Mouse (Mus musculus): ENCODE measurements around the gene Rnf207.
A peak's percentile ranks its signal among the peaks of the same experiment; 100 is the strongest.

Gene Rnf207

DNA sequence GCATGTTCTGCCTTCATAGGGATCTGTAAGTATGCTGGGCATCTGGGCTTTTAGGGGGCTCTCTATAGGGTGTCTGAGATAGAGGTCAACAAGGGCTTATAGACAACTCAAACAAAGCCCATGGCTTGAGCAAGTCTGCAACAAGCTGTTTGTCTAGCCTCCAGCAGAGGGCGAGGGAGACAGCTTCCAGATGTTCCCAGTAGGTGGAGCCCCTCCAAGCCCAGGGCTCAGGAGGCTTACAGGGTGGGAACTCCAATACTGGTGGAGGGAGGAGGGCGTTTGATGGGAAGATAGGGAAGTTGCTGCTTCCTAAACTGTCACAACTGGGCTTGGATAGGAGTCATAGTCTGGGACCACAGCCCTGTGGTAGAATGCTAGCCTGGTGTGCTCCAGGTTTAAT is 14.2 kb upstream of the Rnf207 start:
- peak; percentile 50 to 68 for DNase-seq (ENCODE audit: low spot score in 2 of 2)

GRCm38 (mm10) chr4:152328691-152329090 is 9.9 kb upstream of the Rnf207 start:
- no peak for DNase-seq (ENCODE audit: low spot score in 2 of 2)

- DNase-seq (ENCODE audit: low spot score in 2 of 2): no peak
Observed at GRCm38 (mm10) chr4:152326543-152326942, 7.8 kb upstream of the Rnf207 start.

DNA sequence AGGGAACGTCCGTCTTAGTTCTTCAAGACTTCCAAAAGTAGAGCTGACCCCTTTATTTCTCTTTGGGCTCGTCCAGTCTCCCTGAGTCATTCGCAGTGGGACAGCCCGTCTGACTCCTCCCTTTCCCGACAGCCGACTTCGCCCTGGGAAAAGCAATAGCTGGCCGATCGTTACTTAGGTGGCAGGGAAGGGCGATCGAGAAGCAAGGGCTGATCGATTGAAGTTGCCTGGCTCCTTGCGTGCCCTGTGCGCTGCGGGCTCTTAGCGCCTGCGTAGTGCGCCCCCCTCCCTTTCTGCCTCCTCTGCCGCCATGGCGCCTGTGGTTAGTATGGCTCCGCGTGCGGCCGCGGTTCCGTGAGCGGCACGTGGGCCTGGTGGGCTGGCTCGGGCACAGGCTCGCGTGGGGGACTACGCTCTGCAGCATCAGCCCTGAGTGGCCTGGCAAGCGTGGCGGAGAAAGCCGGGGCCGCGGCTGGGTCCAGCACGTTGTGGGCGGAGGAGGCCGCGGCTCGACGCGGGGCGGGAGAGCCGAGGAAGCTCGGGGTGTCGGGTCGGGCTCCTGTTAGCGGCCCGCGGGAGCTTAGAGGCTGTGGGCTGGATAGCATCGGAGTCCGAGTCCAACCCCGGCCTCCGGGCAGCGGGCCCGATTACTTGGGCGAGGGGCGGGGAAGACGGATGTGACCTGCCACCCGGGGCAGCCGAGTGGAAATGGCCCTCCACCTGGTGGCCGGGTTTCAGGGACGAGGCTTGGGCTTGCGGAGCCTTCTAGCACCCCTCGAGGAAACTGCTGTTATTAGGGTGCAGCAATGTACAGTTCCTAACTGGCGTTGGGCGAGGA is 7.0 kb upstream of the Rnf207 start, which contains the start of gene Rpl22:
TSS of gene Rpl22 (plus strand) at position 169 of the 838 bp plus-strand sequence.
- DNase-seq (ENCODE audit: low spot score in 2 of 2): peak; percentile 84 to 93

GRCm38 (mm10) chr4:152324641-152325562 is 6.1 kb upstream of the Rnf207 start:
- no peak for DNase-seq (ENCODE audit: low spot score in 2 of 2)

- DNase-seq (ENCODE audit: low spot score in 2 of 2): no peak
Observed at GRCm38 (mm10) chr4:152321464-152321863, 2.7 kb upstream of the Rnf207 start.

DNA sequence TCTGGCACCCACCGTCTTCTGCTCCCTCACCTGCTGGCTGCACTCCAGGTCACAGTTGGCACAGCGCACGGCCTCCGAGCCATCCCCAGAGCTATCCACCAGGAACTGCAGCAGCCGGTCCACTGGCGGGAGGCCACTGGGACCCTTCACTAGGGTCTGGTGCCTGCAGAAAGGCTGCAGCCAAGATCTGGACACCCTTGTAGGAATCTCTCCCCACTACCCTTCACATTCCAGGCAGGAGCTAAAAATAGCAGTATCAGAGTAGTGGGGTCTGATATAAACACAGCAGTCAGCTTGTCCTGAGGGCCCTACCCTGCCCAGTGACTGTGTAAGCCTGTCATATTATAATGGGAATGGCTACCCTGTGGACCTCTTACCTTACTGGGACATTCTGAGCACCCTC is 1.2 kb downstream of the Rnf207 start:
- no peak for DNase-seq (ENCODE audit: low spot score in 2 of 2)

- no peak for DNase-seq (ENCODE audit: low spot score in 2 of 2)
Observed at GRCm38 (mm10) chr4:152315498-152316213, 3.1 kb downstream of the Rnf207 start.

- no peak for DNase-seq (ENCODE audit: low spot score in 2 of 2)
Observed at GRCm38 (mm10) chr4:152313934-152314333, 4.9 kb downstream of the Rnf207 start.

DNA sequence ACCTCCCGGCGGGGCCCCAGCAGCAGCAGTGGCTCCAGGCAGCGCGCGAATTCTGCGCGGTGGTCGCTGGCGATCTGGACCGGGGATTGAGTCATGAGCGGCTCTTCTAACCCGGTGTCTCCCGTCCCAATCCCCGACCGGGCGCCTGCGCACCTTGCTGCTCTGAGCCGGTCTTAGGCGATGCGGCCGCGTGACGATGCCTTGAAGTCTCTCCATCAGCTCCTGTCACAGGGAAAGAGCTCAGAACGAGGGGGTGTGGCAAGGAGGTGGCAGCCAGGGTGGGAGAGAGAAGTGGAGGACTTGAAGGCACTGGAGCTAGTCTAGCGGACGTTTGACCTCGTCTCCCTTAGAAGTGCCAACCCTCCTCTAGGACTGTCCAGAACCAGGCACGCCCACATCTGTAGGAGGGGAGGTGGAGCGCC is 5.6 kb downstream of the Rnf207 start:
- no peak for DNase-seq (ENCODE audit: low spot score in 2 of 2)

GRCm38 (mm10) chr4:152312186-152312585 is 6.6 kb downstream of the Rnf207 start:
- DNase-seq (ENCODE audit: low spot score in 2 of 2): no peak

DNA sequence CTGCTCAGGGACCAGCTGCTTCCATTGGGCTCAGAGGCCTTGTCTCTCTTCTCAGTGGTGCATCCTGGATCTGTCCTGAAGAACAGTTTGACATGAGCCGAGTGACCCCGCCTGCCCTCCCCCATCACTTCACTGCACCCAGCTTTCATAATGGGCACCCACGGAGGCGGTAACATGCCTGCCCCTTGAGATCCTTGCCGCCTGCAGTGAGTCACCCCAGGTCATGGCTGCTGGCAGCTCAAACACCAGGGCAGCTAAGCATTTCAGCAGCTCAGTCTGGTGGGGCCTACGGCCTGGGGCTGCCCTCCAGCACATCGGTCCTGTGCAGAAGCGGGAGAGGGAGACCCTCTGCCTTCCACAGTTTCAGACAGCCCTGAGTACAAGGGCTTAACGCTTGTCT is 11.3 kb downstream of the Rnf207 start:
- DNase-seq (ENCODE audit: low spot score in 2 of 2): no peak

- DNase-seq (ENCODE audit: low spot score in 2 of 2): no peak
Observed at GRCm38 (mm10) chr4:152305991-152306390, 12.8 kb downstream of the Rnf207 start.

GRCm38 (mm10) chr4:152304685-152305084 is 14.1 kb downstream of the Rnf207 start:
- DNase-seq (ENCODE audit: low spot score in 2 of 2): no peak

GRCm38 (mm10) chr4:152303172-152303571 is 15.6 kb downstream of the Rnf207 start:
- no peak for DNase-seq (ENCODE audit: low spot score in 2 of 2)

GRCm38 (mm10) chr4:152302012-152302411 is 16.8 kb downstream of the Rnf207 start:
- DNase-seq (ENCODE audit: low spot score in 2 of 2): no peak

DNA sequence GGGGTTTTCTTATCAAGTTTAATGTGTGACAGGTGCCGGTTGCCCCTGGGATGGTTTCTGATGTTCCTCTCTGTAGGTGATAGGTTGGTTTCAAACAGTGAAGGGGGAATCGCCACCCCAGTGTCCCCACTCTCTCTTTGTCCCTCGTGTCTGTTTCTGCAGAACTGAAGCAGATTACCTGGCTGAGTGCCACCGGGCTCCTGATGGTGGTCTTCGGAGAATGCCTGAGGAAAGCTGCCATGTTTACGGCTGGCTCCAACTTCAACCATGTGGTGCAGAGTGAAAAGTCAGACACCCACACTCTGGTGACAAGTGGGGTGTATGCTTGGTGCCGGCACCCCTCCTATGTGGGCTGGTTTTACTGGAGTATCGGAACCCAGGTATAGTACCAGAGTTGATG is 18.4 kb downstream of the Rnf207 start:
- no peak for DNase-seq (ENCODE audit: low spot score in 2 of 2)

GRCm38 (mm10) chr4:152298836-152299235 is 20.0 kb downstream of the Rnf207 start:
- DNase-seq (ENCODE audit: low spot score in 2 of 2): no peak

DNA sequence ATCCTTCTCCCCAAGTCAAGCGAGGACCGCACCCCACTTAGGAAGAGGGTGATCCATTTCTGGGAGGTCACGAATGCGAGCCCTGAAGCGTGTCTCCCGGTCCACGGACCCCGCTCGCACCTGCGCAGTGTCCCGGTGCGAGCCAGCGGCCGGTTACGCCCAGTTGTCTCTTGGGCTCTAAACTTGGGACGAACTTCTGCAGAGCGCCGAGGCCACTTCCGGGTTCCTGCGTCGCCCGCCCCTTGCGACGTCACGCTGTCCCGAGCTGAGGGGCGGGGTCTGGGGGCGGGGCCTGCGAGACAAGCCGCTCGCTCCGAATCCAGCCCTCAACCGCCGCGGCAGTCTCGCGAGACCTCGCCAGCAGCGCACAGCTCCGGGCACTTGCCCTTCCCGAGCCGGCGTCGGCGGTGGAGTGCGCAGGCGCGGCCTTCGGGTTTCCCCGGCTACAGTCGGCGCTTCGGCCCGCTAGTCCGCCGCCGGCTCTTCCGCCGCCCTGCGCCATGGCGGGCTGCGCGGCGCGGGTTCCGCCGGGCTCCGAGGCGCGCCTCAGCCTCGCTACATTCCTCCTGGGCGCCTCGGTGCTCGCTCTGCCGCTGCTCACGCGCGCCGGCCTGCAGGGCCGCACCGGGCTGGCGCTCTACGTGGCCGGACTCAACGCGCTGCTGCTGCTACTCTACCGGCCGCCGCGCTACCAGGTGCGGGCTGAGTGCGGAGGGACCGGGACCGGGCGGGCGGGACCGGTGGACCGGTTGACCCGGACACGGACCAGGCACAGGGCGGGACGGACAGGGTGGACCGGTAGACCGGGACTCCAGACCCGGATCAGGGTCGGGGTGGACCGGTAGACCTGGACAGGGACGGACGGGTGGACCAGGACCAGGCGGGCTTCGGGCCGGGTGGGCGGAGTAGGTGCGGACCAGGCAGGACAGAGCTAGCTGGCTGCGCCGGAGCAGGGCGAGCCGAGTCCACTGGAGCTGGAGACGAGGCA is 21.6 kb downstream of the Rnf207 start, which contains the start of gene Icmt:
TSS of gene Icmt (plus strand) at position 354 of the 988 bp plus-strand sequence.
- peak; percentile 99 to 100 for DNase-seq (ENCODE audit: low spot score in 2 of 2)

GRCm38 (mm10) chr4:152296371-152296770 is 22.4 kb downstream of the Rnf207 start:
- DNase-seq (ENCODE audit: low spot score in 2 of 2): no peak
